Mouse (Mus musculus) gastrocnemius, postnatal 36 days (tissue): ENCODE results near the gene Scrt2. TPM values are rescaled to one million over a fixed set of nuclear protein-coding genes. Genes with fewer than 3 reads are reported as not detected.

Experiments used
- DNase-seq, 2 experiments: peaks; one replicate each; pipeline ENCODE4 v3.0.0; 2022
- intact Hi-C: fragments of 180-260 bp; cut with DNase I; formaldehyde crosslinking; loops from one replicate; pipeline ENCODE4 v1.15.1; 2025
- total RNA-seq, 2 experiments: library from RNA; stranded (reverse); gene quantifications; 2 replicates each; pipeline ENCODE4 v1.2.3; 2021

The Scrt2 gene
- total RNA-seq, 2 experiments from 2014 or later: not detected

- no peak for DNase-seq
- intact Hi-C loops: no loop called here
Measured at GRCm38 (mm10) chr2:152077337-152077736, 4.0 kb upstream of the Scrt2 start.

DNA sequence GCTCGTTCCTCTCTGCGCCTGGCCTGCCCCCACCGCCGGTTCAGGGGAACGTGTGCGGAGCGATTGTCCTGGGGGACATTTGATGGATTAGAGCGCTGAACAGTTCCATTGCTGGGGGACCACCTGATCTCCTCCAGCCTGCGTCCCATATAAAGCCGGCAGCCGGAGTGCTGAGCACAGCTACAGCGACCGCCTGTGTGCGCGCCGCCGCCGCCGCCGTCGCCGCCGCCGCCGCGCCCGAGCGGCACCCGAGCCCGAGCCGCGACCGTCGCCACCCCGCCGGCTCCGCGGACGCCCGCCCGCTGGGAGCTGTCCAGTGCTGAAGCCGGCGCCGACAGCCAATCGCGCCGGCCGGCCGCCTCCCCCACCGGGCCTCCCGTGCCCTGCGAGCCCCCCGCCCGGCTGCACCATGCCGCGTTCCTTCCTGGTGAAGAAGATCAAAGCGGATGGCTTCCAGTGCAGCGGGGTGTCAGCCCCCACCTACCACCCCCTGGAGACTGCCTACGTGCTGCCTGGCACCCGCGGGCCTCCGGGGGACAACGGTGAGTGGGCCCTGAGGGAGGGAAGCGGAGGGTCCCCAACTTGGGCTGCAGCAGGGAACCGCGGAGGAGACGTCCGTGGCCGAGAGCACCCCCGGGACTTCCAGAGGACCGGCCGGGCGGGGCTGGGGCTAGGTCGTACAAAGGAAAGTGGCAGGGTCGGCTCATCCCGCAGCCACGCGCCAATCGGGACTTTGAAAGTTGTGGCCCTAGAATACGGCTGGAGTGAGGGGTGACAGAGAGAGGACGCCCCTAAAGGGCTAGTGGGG lies 516 bp downstream of the Scrt2 start:
- intact Hi-C loops: loop anchor here (10.0 kb wide), 1 partner anchor 147 kb away; no protein-coding TSS in a partner anchor
- peak; percentile 57 to 72 for DNase-seq

DNA sequence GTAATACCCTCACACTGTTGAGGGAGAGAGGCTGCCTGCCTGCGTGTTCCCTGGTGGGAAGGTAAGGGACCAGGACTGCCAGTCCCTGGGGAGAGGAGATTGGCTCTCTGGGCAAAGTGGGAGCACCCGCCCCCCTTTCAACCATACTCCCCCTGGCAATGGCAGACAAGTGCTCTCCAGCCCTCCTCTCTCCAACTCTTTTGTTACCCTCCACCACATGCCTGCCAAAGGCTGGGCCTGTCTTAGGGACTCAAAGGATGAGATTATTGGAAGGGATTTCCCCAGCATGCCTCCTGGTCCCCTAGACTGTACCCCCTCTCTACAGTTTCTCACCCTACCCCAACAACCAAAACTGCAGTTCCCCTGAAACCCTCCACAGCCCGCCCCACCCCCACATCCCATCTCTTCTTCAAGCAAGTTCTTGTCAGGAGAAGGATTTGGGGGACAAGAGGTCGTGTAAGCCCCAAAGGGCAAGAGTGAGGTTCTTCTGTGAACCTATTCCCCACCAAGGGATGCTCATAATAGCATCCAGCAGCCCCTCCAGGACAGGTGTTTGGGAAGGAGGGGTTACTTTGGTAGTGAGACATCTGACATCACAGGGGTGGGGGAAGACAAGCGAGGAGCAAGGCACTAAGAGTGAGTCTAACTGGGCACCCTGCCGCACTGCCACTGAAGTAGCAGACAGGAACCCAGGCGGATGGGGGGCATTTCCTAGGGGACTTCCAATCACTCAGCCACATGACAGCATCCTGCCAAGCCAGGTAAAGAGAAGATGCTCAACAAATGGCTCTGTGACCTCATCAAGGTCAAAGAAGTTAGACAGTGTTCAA lies 1.3 kb downstream of the Scrt2 start:
- DNase-seq: no peak
- intact Hi-C loops: loop anchor here (10.0 kb wide), 1 partner anchor 148 kb away; no protein-coding TSS in a partner anchor

GRCm38 (mm10) chr2:152083411-152083810 lies 2.1 kb downstream of the Scrt2 start:
- intact Hi-C loops: loop anchor here (10.0 kb wide), 1 partner anchor 149 kb away; no protein-coding TSS in a partner anchor
- DNase-seq: no peak

DNA sequence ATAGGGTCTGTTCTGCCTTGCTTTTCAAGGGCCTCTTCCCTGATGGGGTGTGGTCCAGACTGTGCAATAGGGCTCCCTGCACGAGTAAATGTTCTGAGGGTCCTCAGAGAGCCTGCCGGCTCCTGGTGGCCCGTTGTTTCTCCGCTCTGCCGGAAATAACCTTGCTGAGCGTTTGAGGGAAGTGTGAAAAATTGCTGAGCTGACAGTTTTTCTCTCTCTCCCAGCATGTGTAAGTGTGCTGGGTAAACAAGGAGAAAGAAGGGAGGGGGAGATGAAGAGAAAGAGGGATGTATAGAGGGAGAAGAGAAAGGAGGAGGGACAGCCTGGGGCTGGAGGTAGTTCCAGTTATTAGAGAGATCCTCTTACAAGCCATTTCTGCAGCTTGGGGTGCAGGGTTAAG lies 3.0 kb downstream of the Scrt2 start:
- intact Hi-C loops: loop anchor here (10.0 kb wide), 1 partner anchor 149 kb away; no protein-coding TSS in a partner anchor
- no peak for DNase-seq

DNA sequence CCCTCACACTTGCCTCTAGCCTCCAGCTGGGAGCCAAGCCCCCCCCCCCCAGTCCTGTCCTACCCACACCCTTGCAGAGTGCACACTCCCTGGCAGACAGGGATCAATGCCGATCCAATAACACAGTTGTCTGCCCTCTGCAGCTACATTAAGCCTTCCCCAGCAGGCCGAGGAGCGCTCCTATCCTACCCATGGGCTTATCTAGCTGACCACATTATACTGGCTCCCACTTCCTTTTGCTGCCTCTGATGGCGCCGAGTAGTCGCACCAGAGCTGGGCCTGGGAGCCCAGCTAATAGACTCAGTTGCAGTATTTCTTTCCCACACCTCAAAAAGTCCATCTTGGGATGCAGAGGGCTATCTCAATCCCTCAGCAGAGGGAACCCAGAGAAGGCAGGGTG lies 4.1 kb downstream of the Scrt2 start:
- no peak for DNase-seq
- intact Hi-C loops: loop anchor here (5.0 to 10.0 kb wide), 2 partner anchors 58 to 151 kb away; no protein-coding TSS in a partner anchor

GRCm38 (mm10) chr2:152086451-152086850 lies 5.1 kb downstream of the Scrt2 start:
- intact Hi-C loops: loop anchor here (5.0 to 10.0 kb wide), 2 partner anchors 59 to 152 kb away; no protein-coding TSS in a partner anchor
- no peak for DNase-seq

GRCm38 (mm10) chr2:152087111-152087510 lies 5.8 kb downstream of the Scrt2 start:
- peak in 1 of 2 experiments; percentile 23 for DNase-seq
- intact Hi-C loops: loop anchor here (5.0 to 10.0 kb wide), 2 partner anchors 60 to 152 kb away; no protein-coding TSS in a partner anchor

- peak in 1 of 2 experiments; percentile 45 for DNase-seq
- intact Hi-C loops: loop anchor here (2.0 to 10.0 kb wide), 3 partner anchors 16 to 154 kb away; partner anchors contain the start of gene Srxn1
Measured at GRCm38 (mm10) chr2:152089078-152089477, 7.7 kb downstream of the Scrt2 start.

DNA sequence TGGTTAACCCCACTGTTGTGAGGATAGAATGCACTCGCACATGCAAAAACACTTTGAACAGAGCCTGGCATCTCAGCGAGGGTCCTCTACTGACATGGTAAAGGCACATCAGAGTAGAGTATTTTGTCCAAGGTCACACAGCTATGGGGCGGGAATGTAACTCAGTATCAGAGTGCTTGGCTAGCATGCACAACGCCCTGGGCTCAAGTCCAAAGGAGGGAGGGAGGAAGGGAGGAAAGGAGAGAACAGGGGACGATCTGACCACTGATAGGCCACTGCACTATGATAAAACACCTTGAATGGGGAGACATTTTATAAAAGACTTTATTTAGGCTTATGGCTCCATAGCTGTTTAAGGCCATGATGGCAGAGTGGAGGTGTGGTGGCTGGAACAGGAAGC lies 8.3 kb downstream of the Scrt2 start:
- no peak for DNase-seq
- intact Hi-C loops: loop anchor here (2.0 to 10.0 kb wide), 3 partner anchors 15 to 155 kb away; partner anchors contain the start of gene Srxn1

DNA sequence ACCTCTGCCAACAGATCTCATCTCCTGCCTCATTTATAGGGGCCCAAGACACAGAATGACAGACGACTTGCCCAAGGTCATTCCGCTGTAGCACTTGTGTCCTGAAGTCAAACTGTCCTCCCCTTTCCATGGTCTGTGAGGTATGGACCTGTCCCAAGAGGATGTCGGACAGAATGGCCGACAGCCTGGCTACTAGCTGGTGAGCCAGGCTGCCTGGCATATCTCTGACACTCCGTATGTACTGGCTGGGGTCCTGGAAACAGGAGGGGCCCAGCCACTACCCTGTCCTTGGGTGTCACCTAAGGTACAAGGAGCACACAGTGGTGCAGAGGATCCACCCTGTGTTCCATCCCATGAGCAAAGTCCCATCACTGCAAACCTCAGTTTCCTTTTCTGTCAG lies 9.2 kb downstream of the Scrt2 start:
- intact Hi-C loops: no loop called here
- DNase-seq: no peak

DNA sequence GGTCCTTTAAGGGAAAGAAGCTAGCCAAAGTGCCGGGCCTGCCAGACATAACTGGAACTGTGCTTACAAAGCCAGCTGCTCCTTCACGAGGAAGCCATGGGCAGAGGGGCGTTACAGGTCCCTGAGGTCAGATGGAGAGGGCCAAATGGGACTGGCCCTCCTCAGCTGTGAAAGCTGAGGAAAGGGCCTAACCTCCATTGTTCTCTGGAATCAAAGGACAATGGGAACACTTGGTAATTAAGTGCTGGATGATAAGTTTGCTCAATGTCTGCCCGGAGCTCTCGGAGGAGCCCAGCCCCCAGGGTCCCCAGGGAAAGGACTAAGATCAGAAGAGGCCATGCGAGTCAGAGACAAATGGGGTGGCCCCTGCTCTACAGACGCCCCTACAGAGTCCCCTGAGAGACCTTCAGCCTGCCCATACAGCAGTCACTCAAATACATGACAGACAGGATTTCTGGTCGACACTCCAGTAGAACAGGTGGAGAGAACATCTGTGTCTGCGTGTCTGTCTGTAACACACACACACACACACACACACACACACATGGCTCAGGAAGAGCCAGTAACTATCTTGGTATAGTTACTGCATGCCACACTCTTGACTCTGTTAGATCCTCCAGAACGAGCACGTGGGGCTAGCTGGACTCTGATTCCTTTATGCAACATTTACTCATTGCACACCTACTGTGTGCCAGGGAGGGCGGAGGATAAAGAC lies 10.2 kb downstream of the Scrt2 start:
- intact Hi-C loops: no loop called here
- DNase-seq: no peak

DNA sequence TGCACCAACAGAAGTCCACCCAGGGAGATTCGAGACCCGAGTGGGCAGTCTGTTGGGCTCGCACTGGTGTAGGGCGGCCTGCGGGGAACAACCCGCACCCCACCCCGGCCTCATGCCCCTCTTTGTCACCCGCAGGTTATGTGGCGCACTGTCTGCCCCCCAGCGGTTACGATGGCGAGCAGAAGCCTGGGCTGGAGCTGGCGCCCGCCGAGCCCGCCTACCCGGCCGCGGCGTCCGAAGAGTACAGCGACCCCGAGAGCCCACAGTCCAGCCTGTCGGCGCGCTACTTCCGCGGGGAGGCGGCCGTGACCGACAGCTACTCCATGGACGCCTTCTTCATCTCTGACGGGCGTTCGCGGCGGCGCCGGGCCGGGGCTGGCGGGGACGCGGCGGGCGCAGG lies 11.6 kb downstream of the Scrt2 start:
- DNase-seq: no peak
- intact Hi-C loops: no loop called here

GRCm38 (mm10) chr2:152093356-152093792 lies 12.0 kb downstream of the Scrt2 start:
- DNase-seq: no peak
- intact Hi-C loops: no loop called here

DNA sequence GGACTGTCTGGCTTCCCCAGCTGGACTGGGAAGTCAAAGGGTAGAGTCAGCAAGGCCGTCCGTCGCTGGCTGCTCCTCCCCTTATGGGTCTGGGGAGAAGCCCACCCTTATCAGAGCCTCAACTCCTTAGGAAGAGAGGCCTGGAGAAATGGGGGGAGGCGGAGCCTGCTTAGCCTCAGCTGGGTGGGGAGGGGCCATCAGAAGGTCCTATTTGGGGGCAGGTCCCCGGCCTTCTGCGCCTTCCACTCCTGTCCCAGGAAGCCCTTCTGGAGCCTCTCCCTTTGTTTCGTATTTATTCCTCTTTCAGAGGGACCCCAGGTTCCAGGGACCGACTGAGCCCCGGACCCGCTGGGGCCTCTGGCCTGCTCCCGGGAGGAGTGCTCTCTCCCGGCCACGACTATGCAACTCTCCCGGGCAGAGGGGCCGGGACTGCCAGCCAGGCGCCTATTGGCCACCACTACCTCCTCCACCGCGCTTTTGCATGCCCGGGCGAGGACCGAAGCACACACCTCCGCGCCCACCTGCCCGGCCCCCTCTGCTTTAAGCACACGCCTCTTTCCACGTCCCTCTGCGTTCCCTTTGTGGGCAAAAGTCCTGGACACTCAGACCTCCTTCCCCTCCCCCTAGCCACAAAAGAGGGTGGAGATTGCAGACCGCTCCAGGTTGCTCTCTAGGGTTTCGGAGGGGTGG lies 13.7 kb downstream of the Scrt2 start:
- DNase-seq: no peak
- intact Hi-C loops: no loop called here

DNA sequence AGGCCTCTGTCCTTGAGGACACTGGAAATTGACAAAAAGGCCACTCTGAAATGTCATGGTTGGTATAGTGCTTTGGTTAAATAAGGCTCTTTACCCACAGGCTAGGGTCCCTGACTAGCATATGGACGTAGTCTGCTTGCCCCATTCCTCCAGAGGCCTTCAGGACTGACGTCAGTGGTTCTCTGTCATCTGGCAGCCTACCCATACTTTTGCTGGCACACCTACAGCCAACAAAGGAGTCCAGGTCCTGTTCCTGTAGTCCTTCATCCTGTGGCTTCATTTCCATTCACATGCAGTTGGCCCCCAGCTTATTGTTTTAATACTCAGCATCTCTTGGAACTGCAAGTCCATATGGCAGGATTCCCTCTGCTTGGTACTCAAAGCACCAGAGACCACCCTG lies 15.6 kb downstream of the Scrt2 start:
- intact Hi-C loops: no loop called here
- no peak for DNase-seq

GRCm38 (mm10) chr2:152097916-152098315 lies 16.6 kb downstream of the Scrt2 start:
- intact Hi-C loops: no loop called here
- no peak for DNase-seq

DNA sequence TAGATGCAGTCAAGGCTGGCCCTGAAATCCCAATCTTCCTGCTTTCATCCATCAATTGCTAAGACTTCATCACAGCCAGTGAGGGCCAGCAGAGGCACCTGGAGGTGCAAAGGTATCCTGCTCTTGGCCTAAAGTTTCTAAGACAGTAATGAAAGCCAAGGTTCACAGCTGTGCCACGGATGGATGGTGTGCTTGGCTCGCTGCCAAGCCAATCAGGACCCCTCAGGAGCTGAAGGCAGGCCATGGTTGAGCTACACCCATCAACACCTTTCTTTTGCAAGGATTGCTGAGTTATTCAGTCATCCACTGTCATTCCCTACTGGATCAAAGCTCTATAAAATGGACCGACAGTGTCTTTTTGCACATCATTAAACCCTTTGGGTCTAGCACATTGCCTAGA lies 18.2 kb downstream of the Scrt2 start:
- intact Hi-C loops: no loop called here
- no peak for DNase-seq

GRCm38 (mm10) chr2:152101761-152102160 lies 20.4 kb downstream of the Scrt2 start:
- intact Hi-C loops: no loop called here
- DNase-seq: no peak

- no peak for DNase-seq
- intact Hi-C loops: no loop called here
Measured at GRCm38 (mm10) chr2:152102369-152102768, 21.0 kb downstream of the Scrt2 start.
